Mouse (Mus musculus) neural tube, embryonic 11.5 days (tissue): ENCODE results near the gene Nprl3. TPM values are rescaled to one million over a fixed set of nuclear protein-coding genes. Genes with fewer than 3 reads are reported as not detected.
"Not testable (repeated sequence)": the region's sequence is repeated elsewhere in the genome, so short reads cannot be mapped to it uniquely, and the experiment has no call there.

Experiments used
- ATAC-seq: fragments of 200-750 bp; cut with Nextera tagmentation; 2 replicates; pipeline ENCODE4 v1.8.0; 2017; ENCODE audit warnings: moderate number of reproducible peaks, mild to moderate bottlenecking, moderate TSS enrichment, moderate library complexity; ENCODE audit not compliant: insufficient read depth, low FRiP score, low TSS enrichment
- DNase-seq: peaks from one replicate; pipeline ENCODE4 v3.0.0-alpha.2; 2015; ENCODE audit warnings: low spot score
- H3K27ac ChIP-seq: fragments of 300-500 bp; sonication (generic); 2 replicates; pipeline ENCODE4 v1.5.1; 2014; ENCODE audit warnings: low read depth, mild to moderate bottlenecking, low read length
- H3K27me3 ChIP-seq: fragments of 300-500 bp; sonication (generic); 2 replicates; pipeline ENCODE4 v1.6.1; 2014; ENCODE audit warnings: mild to moderate bottlenecking, low read length, mixed read lengths; ENCODE audit not compliant: control insufficient read depth, insufficient read depth
- H3K36me3 ChIP-seq: fragments of 300-500 bp; sonication (generic); 2 replicates; pipeline ENCODE4 v1.6.1; 2014; ENCODE audit warnings: mild to moderate bottlenecking, low read length, moderate library complexity, mixed read lengths; ENCODE audit not compliant: control insufficient read depth, insufficient read depth
- H3K4me1 ChIP-seq: fragments of 300-500 bp; sonication (generic); 2 replicates; pipeline ENCODE4 v1.6.1; 2014; ENCODE audit warnings: low read length, mixed read lengths; ENCODE audit not compliant: control insufficient read depth, insufficient read depth
- H3K4me2 ChIP-seq: fragments of 300-500 bp; sonication (generic); 2 replicates; pipeline ENCODE4 v1.6.1; 2014; ENCODE audit warnings: low read depth, mild to moderate bottlenecking, moderate library complexity
- H3K4me3 ChIP-seq: fragments of 300-500 bp; sonication (generic); 2 replicates; pipeline ENCODE4 v1.5.1; 2014; ENCODE audit warnings: low read depth, low read length
- H3K9ac ChIP-seq: fragments of 300-500 bp; sonication (generic); 2 replicates; pipeline ENCODE4 v1.6.1; 2014; ENCODE audit warnings: mild to moderate bottlenecking, low read length
- H3K9me3 ChIP-seq: fragments of 300-500 bp; sonication (generic); 2 replicates; pipeline ENCODE4 v1.6.1; 2016; ENCODE audit warnings: low read length; ENCODE audit not compliant: control insufficient read depth
- WGBS: fragments of 180-500 bp; shearing (Covaris S2); extraction: QIAGEN DNeasy Blood & Tissue Kit; methylation state at CpG from one replicate; pipeline ENCODE4 v1.1.7; 2014; 5-methylcytosine and 5-hydroxymethylcytosine counted together
- polyA plus RNA-seq: library from polyadenylated mRNA; unstranded; fragments of >200 nt; fragmentation: Nextera tagmentation; extraction: Ambion mirVana; gene quantifications from 2 replicates; pipeline ENCODE4 v1.2.1, GENCODE M21; 2014

The Nprl3 gene
- polyA plus RNA-seq, 1 experiment from 2014 or later = 33.0 TPM

- ATAC-seq (no peak), DNase-seq (no peak)
- 95% methylated on average over 18 of the region's 18 CpGs for WGBS
- H3K4me3 ChIP-seq = no peak overlapping the region
- H3K4me2 ChIP-seq = no peak overlapping the region
- no peaks in the 10 kb centered on the region for H3K9me3 ChIP-seq
- no peak overlapping the region for H3K27ac ChIP-seq
- no peaks in the 10 kb centered on the region for H3K27me3 ChIP-seq
- no peaks in the 10 kb centered on the region; the same call in 1 of the 2 replicates for H3K36me3 ChIP-seq
- no peak overlapping the region for H3K9ac ChIP-seq
- 0 out of 2 replicates have a peak, but pooled peaks cover 3% of the 10 kb centered on the region for H3K4me1 ChIP-seq
These were observed 51.9 kb downstream of the Nprl3 start for GRCm38 (mm10) chr11:32215372-32216162.

GRCm38 (mm10) chr11:32210623-32211022 is 56.9 kb downstream of the Nprl3 start:
- Histone ChIP-seq H3K4me1 (peaks cover 4% of the 10 kb centered on the region; the same call in 1 of the 2 replicates), H3K9me3 (no peaks in the 10 kb centered on the region), H3K27me3 (no peaks in the 10 kb centered on the region), H3K9ac (no peak overlapping the region), H3K36me3 (peaks cover 2% of the 10 kb centered on the region), H3K4me2 (no peak overlapping the region), H3K27ac (no peak overlapping the region), H3K4me3 (no peak overlapping the region)
- DNase-seq (no peak), ATAC-seq (no peak)
- 94% methylated on average over 9 of the region's 9 CpGs for WGBS

GRCm38 (mm10) chr11:32205058-32205873 is 62.2 kb downstream of the Nprl3 start, which contains the start of gene Snrnp25:
Gene Snrnp25 (plus strand): TSS chr11:32205415.
- peak; percentile 100 for ATAC-seq
- peak; percentile 95 for DNase-seq
- no peak within 1 kb of the TSS for H3K27ac ChIP-seq

GRCm38 (mm10) chr11:32201922-32202685 is 65.4 kb downstream of the Nprl3 start:
- H3K27ac ChIP-seq = no peak overlapping the region
- no peak for ATAC-seq
- H3K9me3 ChIP-seq = no peaks in the 10 kb centered on the region
- peaks cover 4% of the 10 kb centered on the region; the same call in 1 of the 2 replicates for H3K4me1 ChIP-seq
- no peak overlapping the region for H3K9ac ChIP-seq
- WGBS = 85% methylated on average over 11 of the region's 11 CpGs
- no peak for DNase-seq
- H3K4me2 ChIP-seq = no peak overlapping the region
- H3K4me3 ChIP-seq = no peak overlapping the region
- H3K36me3 ChIP-seq = no peaks in the 10 kb centered on the region
- H3K27me3 ChIP-seq = no peaks in the 10 kb centered on the region

More at GRCm38 (mm10) chr11:32205058-32205873, 62.2 kb downstream of the Nprl3 start, which contains the start of gene Snrnp25:
- peak within 1 kb of the TSS; percentile 69 for H3K9ac ChIP-seq
- H3K36me3 ChIP-seq = peaks cover 2% of the 10 kb centered on the region
- peaks cover 4% of the 10 kb centered on the region; the same call in 1 of the 2 replicates for H3K4me1 ChIP-seq
- H3K9me3 ChIP-seq = no peaks in the 10 kb centered on the region
- H3K4me2 ChIP-seq = peak within 1 kb of the TSS; percentile 79
- peak within 1 kb of the TSS; percentile 55 for H3K4me3 ChIP-seq
- under 1% methylated on average over 50 of the region's 52 CpGs for WGBS
- H3K27me3 ChIP-seq = no peaks in the 10 kb centered on the region

GRCm38 (mm10) chr11:32200992-32201391 is 66.5 kb downstream of the Nprl3 start:
- H3K27me3 ChIP-seq, H3K27ac ChIP-seq, H3K4me3 ChIP-seq, H3K9me3 ChIP-seq, H3K4me2 ChIP-seq, ATAC-seq, H3K36me3 ChIP-seq, H3K9ac ChIP-seq, H3K4me1 ChIP-seq, DNase-seq: not testable (repeated sequence)
- WGBS = 62% methylated on average over 1 of the region's 1 CpGs

GRCm38 (mm10) chr11:32200075-32200601 is 67.4 kb downstream of the Nprl3 start, which contains the start of gene Il9r:
Gene Il9r (minus strand): TSS chr11:32200279.
- no peak within 1 kb of the TSS for H3K9ac ChIP-seq
- no peak for DNase-seq
- no peak within 1 kb of the TSS for H3K4me2 ChIP-seq
- no peaks in the 10 kb centered on the region for H3K9me3 ChIP-seq
- H3K4me3 ChIP-seq = no peak within 1 kb of the TSS
- H3K27me3 ChIP-seq = no peaks in the 10 kb centered on the region
- no peaks in the 10 kb centered on the region for H3K4me1 ChIP-seq
- WGBS = 81% methylated on average over 10 of the region's 10 CpGs
- H3K36me3 ChIP-seq = no peaks in the 10 kb centered on the region
- ATAC-seq = no peak
- no peak within 1 kb of the TSS for H3K27ac ChIP-seq

- Histone ChIP-seq H3K4me1 (no peaks in the 10 kb centered on the region), H3K9me3 (no peaks in the 10 kb centered on the region), H3K27ac (no peak overlapping the region), H3K4me2 (no peak overlapping the region), H3K9ac (no peak overlapping the region), H3K36me3 (no peaks in the 10 kb centered on the region), H3K4me3 (no peak overlapping the region), H3K27me3 (no peaks in the 10 kb centered on the region)
- WGBS = 54% methylated on average over 6 of the region's 6 CpGs
- ATAC-seq (no peak), DNase-seq (no peak)
These were observed 68.3 kb downstream of the Nprl3 start for GRCm38 (mm10) chr11:32199230-32199629.
